Mouse (Mus musculus): ENCODE data around the gene Slc25a11. TPM values are rescaled to one million over a fixed set of nuclear protein-coding genes. Genes with fewer than 3 reads are reported as not detected.
A peak's percentile ranks its signal among the peaks of the same experiment; 100 is the strongest.

Slc25a11 gene
- polyA plus RNA-seq, 1 experiment: 2.2 TPM

GRCm38 (mm10) chr11:70621972-70622814, 25.1 kb downstream of the Slc25a11 start:
- H3K36me3 ChIP-seq (ENCODE audit: control insufficient read depth): no peaks in the 10 kb centered on the region
- no peaks in the 10 kb centered on the region for H3K9me3 ChIP-seq (ENCODE audit: control insufficient read depth, low read length)
- H3K27me3 ChIP-seq (ENCODE audit: control insufficient read depth): no peaks in the 10 kb centered on the region
- H3K4me1 ChIP-seq (ENCODE audit: control insufficient read depth): peaks cover 13% of the 10 kb centered on the region
- TF ChIP-seq TAL1 (IDR thresholded peaks at IDR 0.05; ENCODE audit: low read length) (no peak), GATA1 (IDR thresholded peaks at IDR 0.05; ENCODE audit: low read length) (no peak)
- H3K4me3 ChIP-seq (replicated peaks): no peak overlapping the region

GRCm38 (mm10) chr11:70619101-70619500, 28.2 kb downstream of the Slc25a11 start, which contains the start of gene Chrne:
TSS of gene Chrne (minus strand) at chr11:70619216.
- Histone ChIP-seq H3K27me3 (ENCODE audit: control insufficient read depth) (peaks cover 7% of the 10 kb centered on the region), H3K36me3 (ENCODE audit: control insufficient read depth) (no peaks in the 10 kb centered on the region), H3K9me3 (ENCODE audit: control insufficient read depth, low read length) (no peaks in the 10 kb centered on the region), H3K4me3 (replicated peaks) (no peak within 1 kb of the TSS), H3K4me1 (ENCODE audit: control insufficient read depth) (peaks cover 28% of the 10 kb centered on the region)
- TF ChIP-seq TAL1 (IDR thresholded peaks at IDR 0.05; ENCODE audit: low read length) (no peak), GATA1 (IDR thresholded peaks at IDR 0.05; ENCODE audit: low read length) (no peak)

- Histone ChIP-seq H3K9me3 (ENCODE audit: control insufficient read depth, low read length) (no peaks in the 10 kb centered on the region), H3K4me3 (replicated peaks) (peak within 1 kb of the TSS; percentile 61), H3K4me1 (ENCODE audit: control insufficient read depth) (peaks cover 21% of the 10 kb centered on the region), H3K36me3 (ENCODE audit: control insufficient read depth) (peaks cover 22% of the 10 kb centered on the region), H3K27me3 (ENCODE audit: control insufficient read depth) (peaks cover 7% of the 10 kb centered on the region)
- TF ChIP-seq GATA1 (IDR thresholded peaks at IDR 0.05; ENCODE audit: low read length) (no peak), TAL1 (IDR thresholded peaks at IDR 0.05; ENCODE audit: low read length) (no peak)
These were observed 31.7 kb downstream of the Slc25a11 start, which contains the start of gene 4930544D05Rik for GRCm38 (mm10) chr11:70615516-70616093. TSS of gene 4930544D05Rik (plus strand) at chr11:70615848.

- H3K9me3 ChIP-seq (ENCODE audit: control insufficient read depth, low read length): no peaks in the 10 kb centered on the region
- H3K36me3 ChIP-seq (ENCODE audit: control insufficient read depth): peaks cover 26% of the 10 kb centered on the region
- H3K27me3 ChIP-seq (ENCODE audit: control insufficient read depth): peaks cover 7% of the 10 kb centered on the region
- H3K4me1 ChIP-seq (ENCODE audit: control insufficient read depth): peaks cover 21% of the 10 kb centered on the region
- peak overlapping the region; percentile 61 for H3K4me3 ChIP-seq (replicated peaks)
- TF ChIP-seq TAL1 (IDR thresholded peaks at IDR 0.05; ENCODE audit: low read length): no peak
- TF ChIP-seq GATA1 (IDR thresholded peaks at IDR 0.05; ENCODE audit: low read length): no peak
These were observed 32.2 kb downstream of the Slc25a11 start for GRCm38 (mm10) chr11:70615074-70615473.

GRCm38 (mm10) chr11:70612505-70612904, 34.8 kb downstream of the Slc25a11 start:
- no peak for TF ChIP-seq TAL1 (IDR thresholded peaks at IDR 0.05; ENCODE audit: low read length)
- TF ChIP-seq GATA1 (IDR thresholded peaks at IDR 0.05; ENCODE audit: low read length): no peak
- peaks cover 7% of the 10 kb centered on the region for H3K27me3 ChIP-seq (ENCODE audit: control insufficient read depth)
- peaks cover 52% of the 10 kb centered on the region for H3K36me3 ChIP-seq (ENCODE audit: control insufficient read depth)
- no peak overlapping the region for H3K4me3 ChIP-seq (replicated peaks)
- no peaks in the 10 kb centered on the region for H3K9me3 ChIP-seq (ENCODE audit: control insufficient read depth, low read length)
- peaks cover 28% of the 10 kb centered on the region for H3K4me1 ChIP-seq (ENCODE audit: control insufficient read depth)

- no peak overlapping the region for H3K4me3 ChIP-seq (replicated peaks)
- H3K36me3 ChIP-seq (ENCODE audit: control insufficient read depth): peaks cover 69% of the 10 kb centered on the region
- peaks cover 27% of the 10 kb centered on the region for H3K4me1 ChIP-seq (ENCODE audit: control insufficient read depth)
- no peak for TF ChIP-seq GATA1 (IDR thresholded peaks at IDR 0.05; ENCODE audit: low read length)
- no peak for TF ChIP-seq TAL1 (IDR thresholded peaks at IDR 0.05; ENCODE audit: low read length)
- H3K9me3 ChIP-seq (ENCODE audit: control insufficient read depth, low read length): no peaks in the 10 kb centered on the region
- H3K27me3 ChIP-seq (ENCODE audit: control insufficient read depth): peaks cover under 1% of the 10 kb centered on the region; the same call in 1 of the 2 replicates
These were observed 36.5 kb downstream of the Slc25a11 start for GRCm38 (mm10) chr11:70610752-70611151.

GRCm38 (mm10) chr11:70608381-70609066, 38.8 kb downstream of the Slc25a11 start:
- no peak for TF ChIP-seq GATA1 (IDR thresholded peaks at IDR 0.05; ENCODE audit: low read length)
- TF ChIP-seq TAL1 (IDR thresholded peaks at IDR 0.05; ENCODE audit: low read length): no peak
- no peak overlapping the region for H3K4me3 ChIP-seq (replicated peaks)
- H3K36me3 ChIP-seq (ENCODE audit: control insufficient read depth): peaks cover 90% of the 10 kb centered on the region
- peaks cover 13% of the 10 kb centered on the region for H3K4me1 ChIP-seq (ENCODE audit: control insufficient read depth)
- no peaks in the 10 kb centered on the region for H3K9me3 ChIP-seq (ENCODE audit: control insufficient read depth, low read length)
- H3K27me3 ChIP-seq (ENCODE audit: control insufficient read depth): no peaks in the 10 kb centered on the region

- H3K4me1 ChIP-seq (ENCODE audit: control insufficient read depth): peaks cover 9% of the 10 kb centered on the region
- peaks cover 89% of the 10 kb centered on the region for H3K36me3 ChIP-seq (ENCODE audit: control insufficient read depth)
- H3K4me3 ChIP-seq (replicated peaks): no peak overlapping the region
- no peaks in the 10 kb centered on the region for H3K27me3 ChIP-seq (ENCODE audit: control insufficient read depth)
- TF ChIP-seq GATA1 (IDR thresholded peaks at IDR 0.05; ENCODE audit: low read length): no peak
- no peak for TF ChIP-seq TAL1 (IDR thresholded peaks at IDR 0.05; ENCODE audit: low read length)
- no peaks in the 10 kb centered on the region for H3K9me3 ChIP-seq (ENCODE audit: control insufficient read depth, low read length)
These were observed 39.7 kb downstream of the Slc25a11 start for GRCm38 (mm10) chr11:70607611-70608010.

- H3K9me3 ChIP-seq (ENCODE audit: control insufficient read depth, low read length): no peaks in the 10 kb centered on the region
- peaks cover 7% of the 10 kb centered on the region for H3K4me1 ChIP-seq (ENCODE audit: control insufficient read depth)
- H3K36me3 ChIP-seq (ENCODE audit: control insufficient read depth): peaks cover 89% of the 10 kb centered on the region
- no peak for TF ChIP-seq GATA1 (IDR thresholded peaks at IDR 0.05; ENCODE audit: low read length)
- TF ChIP-seq TAL1 (IDR thresholded peaks at IDR 0.05; ENCODE audit: low read length): no peak
- no peak overlapping the region for H3K4me3 ChIP-seq (replicated peaks)
- no peaks in the 10 kb centered on the region for H3K27me3 ChIP-seq (ENCODE audit: control insufficient read depth)
These were observed 40.6 kb downstream of the Slc25a11 start for GRCm38 (mm10) chr11:70606717-70607116.
